ENCODE assay signal across 10 mouse cellular contexts in the genomic region with DNA sequence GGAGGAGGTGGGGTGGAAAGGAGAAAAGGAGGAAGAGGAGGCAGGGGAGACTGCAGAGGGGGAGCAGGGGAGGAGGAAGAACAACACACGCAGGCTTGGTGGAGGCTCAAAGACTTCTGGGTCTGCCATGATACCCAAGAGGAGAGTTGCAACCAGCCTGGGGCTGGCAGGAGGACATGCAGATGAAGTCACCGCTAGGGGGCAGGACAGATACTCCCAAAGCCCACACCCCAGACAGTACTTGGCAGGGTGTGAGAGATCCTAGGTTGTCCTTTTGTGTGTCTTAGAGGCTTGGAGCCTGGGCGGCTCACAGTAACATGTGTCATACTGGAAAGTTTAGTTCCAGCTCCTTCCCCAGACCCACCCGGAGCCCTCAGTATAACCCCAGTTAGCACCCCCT. TPM values are rescaled to one million over a fixed set of nuclear protein-coding genes. Genes with fewer than 3 reads are reported as not detected.
DNase-seq lines count a peak whose midpoint lies in the region; ATAC-seq and TF ChIP-seq lines count a peak whose summit lies in the region.
"Had no signal": no experiment of that assay in that cellular context is flagged by ENCODE, and none has a peak within 500 bp of the region (broad histone marks: within the 10 kb centered on the region; RNA-seq: fewer than 3 reads in every experiment).

No protein-coding gene starts in this region.

- TF ChIP-seq CTCF in midbrain, postnatal 0 days (IDR thresholded peaks at IDR 0.05) = peak; percentile 24

- no peak overlapping the region for H3K9ac ChIP-seq in neural tube, embryonic 15.5 days (replicated peaks)
- no peak overlapping the region for H3K9ac ChIP-seq in midbrain, postnatal 0 days (replicated peaks; ENCODE audit: low read length, poor library complexity, severe bottlenecking)
- no peak overlapping the region for H3K9ac ChIP-seq in intestine, embryonic 15.5 days

- H3K27ac ChIP-seq in neural tube, embryonic 15.5 days (replicated peaks) = no peak overlapping the region
- H3K27ac ChIP-seq in midbrain, postnatal 0 days (ENCODE audit: low read depth, low read length) = no peak overlapping the region
- no peak overlapping the region for H3K27ac ChIP-seq in intestine, embryonic 15.5 days

- DNase-seq in cerebellum, adult 8-10 months = peak; percentile 2
- no peak for DNase-seq in cerebellum, postnatal 36 days
- DNase-seq in neural tube, embryonic 10.5 days (ENCODE audit: extremely low spot score, low spot score) = peak; percentile 15
- DNase-seq in midbrain, postnatal 0 days (ENCODE audit: low spot score) = peak; percentile 8
- DNase-seq in heart, postnatal 25 days (ENCODE audit: low spot score) = no peak

- H3K4me1 ChIP-seq in neural tube, embryonic 15.5 days = no peaks in the 10 kb centered on the region
- H3K4me1 ChIP-seq in midbrain, postnatal 0 days (ENCODE audit: insufficient read depth, low read length) = no peaks in the 10 kb centered on the region
- no peaks in the 10 kb centered on the region for H3K4me1 ChIP-seq in intestine, embryonic 15.5 days (replicated peaks)

- H3K27me3 ChIP-seq in neural tube, embryonic 15.5 days (replicated peaks) = no peaks in the 10 kb centered on the region
- no peaks in the 10 kb centered on the region for H3K27me3 ChIP-seq in midbrain, postnatal 0 days (ENCODE audit: insufficient read depth, low read length)
- H3K27me3 ChIP-seq in intestine, embryonic 15.5 days (replicated peaks) = no peaks in the 10 kb centered on the region
- H3K27me3 ChIP-seq: Patski had no signal

- no peak for ATAC-seq in neural tube, embryonic 15.5 days (ENCODE audit: low FRiP score)
- ATAC-seq in granulocyte monocyte progenitor cell, adult 5-6 weeks (replicated peaks; ENCODE audit: poor library complexity, severe bottlenecking) = peak; percentile 40
- ATAC-seq in midbrain, postnatal 0 days (ENCODE audit: low FRiP score) = no peak
- no peak for ATAC-seq in intestine, embryonic 15.5 days
- ATAC-seq: Patski had no signal

- no peak overlapping the region for H3K4me2 ChIP-seq in neural tube, embryonic 15.5 days
- H3K4me2 ChIP-seq in midbrain, postnatal 0 days (ENCODE audit: low read depth, low read length, poor library complexity, severe bottlenecking) = no peak overlapping the region
- H3K4me2 ChIP-seq in intestine, embryonic 15.5 days (replicated peaks) = no peak overlapping the region

- no peak overlapping the region for H3K4me3 ChIP-seq in neural tube, embryonic 15.5 days (replicated peaks)
- H3K4me3 ChIP-seq in midbrain, postnatal 0 days (ENCODE audit: low read depth, low read length) = no peak overlapping the region
- H3K4me3 ChIP-seq in intestine, embryonic 15.5 days (replicated peaks) = no peak overlapping the region

- intact Hi-C loops in heart, postnatal 25 days (cut with DNase I) = no loop called here

- WGBS in neural tube, embryonic 15.5 days = 56% methylated on average over 4 of the region's 4 CpGs
- 46% methylated on average over 4 of the region's 4 CpGs for WGBS in midbrain, postnatal 0 days
- 44% methylated on average over 4 of the region's 4 CpGs for WGBS in intestine, embryonic 15.5 days

- no peaks in the 10 kb centered on the region for H3K36me3 ChIP-seq in neural tube, embryonic 15.5 days
- no peaks in the 10 kb centered on the region for H3K36me3 ChIP-seq in midbrain, postnatal 0 days (ENCODE audit: insufficient read depth, low read length)
- no peaks in the 10 kb centered on the region for H3K36me3 ChIP-seq in intestine, embryonic 15.5 days

- H3K9me3 ChIP-seq in neural tube, embryonic 15.5 days (replicated peaks) = no peaks in the 10 kb centered on the region
- no peaks in the 10 kb centered on the region for H3K9me3 ChIP-seq in midbrain, postnatal 0 days (ENCODE audit: low read length)
- H3K9me3 ChIP-seq in intestine, embryonic 15.5 days = no peaks in the 10 kb centered on the region

RNA-seq across cellular contexts. Expression of a gene that starts 5.0 kb away (rescaled TPM):
- not detected in 2 replicates for polyA plus RNA-seq in neural tube, embryonic 15.5 days (2015; fragmentation: Nextera tagmentation; extraction: Ambion mirVana)
- total RNA-seq in granulocyte monocyte progenitor cell, adult 5-6 weeks (2014; fragmentation: Nextera tagmentation) = not detected in 2 replicates
- not detected in 2 replicates for total RNA-seq in granulocyte monocyte progenitor cell, adult 5-6 weeks (2017)
- total RNA-seq in midbrain, postnatal 0 days (2014; rRNA removed) = not detected in 2 replicates
- polyA plus RNA-seq in midbrain, postnatal 0 days (2015; fragmentation: Nextera tagmentation; extraction: Ambion mirVana) = not detected in 2 replicates
- not detected in 2 replicates for polyA plus RNA-seq in intestine, embryonic 15.5 days (2015; fragmentation: Nextera tagmentation; extraction: Ambion mirVana)
- total RNA-seq in heart, postnatal 25 days (2021) = not detected
- polyA plus RNA-seq: heart, embryonic 16.5 days; Patski had no signal

RNA-seq across cellular contexts. Expression of a gene that starts 21.9 kb away (rescaled TPM):
- polyA plus RNA-seq in neural tube, embryonic 15.5 days (2015; fragmentation: Nextera tagmentation; extraction: Ambion mirVana) = not detected in 2 replicates
- total RNA-seq in granulocyte monocyte progenitor cell, adult 5-6 weeks (2014; fragmentation: Nextera tagmentation) = not detected in 2 replicates
- total RNA-seq in granulocyte monocyte progenitor cell, adult 5-6 weeks (2017) = not detected in 2 replicates
- total RNA-seq in midbrain, postnatal 0 days (2014; rRNA removed) = not detected in 2 replicates
- polyA plus RNA-seq in midbrain, postnatal 0 days (2015; fragmentation: Nextera tagmentation; extraction: Ambion mirVana) = not detected in 2 replicates
- polyA plus RNA-seq in intestine, embryonic 15.5 days (2015; fragmentation: Nextera tagmentation; extraction: Ambion mirVana) = 0.16 and 0.59 TPM in 2 replicates
- total RNA-seq in heart, postnatal 25 days (2021) = not detected
- polyA plus RNA-seq: heart, embryonic 16.5 days; Patski had no signal

RNA-seq across cellular contexts. Expression of a gene that starts 38.0 kb away (rescaled TPM):
- not detected in 2 replicates for polyA plus RNA-seq in neural tube, embryonic 15.5 days (2015; fragmentation: Nextera tagmentation; extraction: Ambion mirVana)
- total RNA-seq in granulocyte monocyte progenitor cell, adult 5-6 weeks (2014; fragmentation: Nextera tagmentation) = not detected in 2 replicates
- total RNA-seq in granulocyte monocyte progenitor cell, adult 5-6 weeks (2017) = not detected in 2 replicates
- not detected in 2 replicates for total RNA-seq in midbrain, postnatal 0 days (2014; rRNA removed)
- not detected in 2 replicates for polyA plus RNA-seq in midbrain, postnatal 0 days (2015; fragmentation: Nextera tagmentation; extraction: Ambion mirVana)
- polyA plus RNA-seq in intestine, embryonic 15.5 days (2015; fragmentation: Nextera tagmentation; extraction: Ambion mirVana) = not detected in 2 replicates
- not detected for total RNA-seq in heart, postnatal 25 days (2021)
- polyA plus RNA-seq: Patski had no signal

RNA-seq across cellular contexts. Expression of a gene that starts 47.3 kb away (rescaled TPM):
- not detected in 2 replicates for polyA plus RNA-seq in neural tube, embryonic 15.5 days (2015; fragmentation: Nextera tagmentation; extraction: Ambion mirVana)
- total RNA-seq in granulocyte monocyte progenitor cell, adult 5-6 weeks (2014; fragmentation: Nextera tagmentation) = not detected in 2 replicates
- not detected in 2 replicates for total RNA-seq in granulocyte monocyte progenitor cell, adult 5-6 weeks (2017)
- not detected in 2 replicates for total RNA-seq in midbrain, postnatal 0 days (2014; rRNA removed)
- polyA plus RNA-seq in midbrain, postnatal 0 days (2015; fragmentation: Nextera tagmentation; extraction: Ambion mirVana) = not detected in 2 replicates
- polyA plus RNA-seq in intestine, embryonic 15.5 days (2015; fragmentation: Nextera tagmentation; extraction: Ambion mirVana) = not detected in 2 replicates
- total RNA-seq in heart, postnatal 25 days (2021) = not detected
- polyA plus RNA-seq: heart, embryonic 16.5 days; Patski had no signal

RNA-seq across cellular contexts. Expression of a gene that starts 47.6 kb away (rescaled TPM):
- 0.28 TPM in 1 of 2 replicates, not detected in the other for polyA plus RNA-seq in neural tube, embryonic 15.5 days (2015; fragmentation: Nextera tagmentation; extraction: Ambion mirVana)
- not detected in 2 replicates for total RNA-seq in granulocyte monocyte progenitor cell, adult 5-6 weeks (2014; fragmentation: Nextera tagmentation)
- not detected in 2 replicates for total RNA-seq in granulocyte monocyte progenitor cell, adult 5-6 weeks (2017)
- 0.16 TPM in 1 of 2 replicates, not detected in the other for total RNA-seq in midbrain, postnatal 0 days (2014; rRNA removed)
- not detected in 2 replicates for polyA plus RNA-seq in midbrain, postnatal 0 days (2015; fragmentation: Nextera tagmentation; extraction: Ambion mirVana)
- polyA plus RNA-seq in intestine, embryonic 15.5 days (2015; fragmentation: Nextera tagmentation; extraction: Ambion mirVana) = not detected in 2 replicates
- not detected for total RNA-seq in heart, postnatal 25 days (2021)
- polyA plus RNA-seq: Patski had no signal

Comparison
In these comparisons a context has a peak if more than half of its experiments do, and no peak if none do; other contexts are left out.
1. DNase-seq: peak in cerebellum, adult 8-10 months (single experiment), neural tube, embryonic 10.5 days (single experiment) and midbrain, postnatal 0 days (single experiment); none in cerebellum, postnatal 36 days (0 of 2) and heart, postnatal 25 days (single experiment).